Mouse (Mus musculus) neural tube, embryonic 15.5 days (tissue): ENCODE measurements around the gene Sntb2. TPM values are rescaled to one million over a fixed set of nuclear protein-coding genes. Genes with fewer than 3 reads are reported as not detected.
A peak's percentile ranks its signal among the peaks of the same experiment; 100 is the strongest.

Source experiments
- ATAC-seq: fragments of 200-750 bp; cut with Nextera tagmentation; 2 replicates; pipeline ENCODE4 v1.8.0; 2017; ENCODE audit warnings: mild to moderate bottlenecking, moderate TSS enrichment, moderate library complexity; ENCODE audit not compliant: low FRiP score
- H3K27ac ChIP-seq: fragments of 300-500 bp; sonication (generic); replicated peaks from 2 replicates; pipeline ENCODE4 v1.5.1; 2015; ENCODE audit warnings: mild to moderate bottlenecking, inconsistent platforms
- H3K27me3 ChIP-seq: fragments of 300-500 bp; sonication (generic); replicated peaks from 2 replicates; pipeline ENCODE4 v1.6.1; 2015; ENCODE audit warnings: inconsistent platforms
- H3K36me3 ChIP-seq: fragments of 300-500 bp; sonication (generic); 2 replicates; pipeline ENCODE4 v1.6.1; 2015; ENCODE audit warnings: inconsistent platforms
- H3K4me1 ChIP-seq: fragments of 300-500 bp; sonication (generic); 2 replicates; pipeline ENCODE4 v1.6.1; 2015; ENCODE audit warnings: inconsistent platforms
- H3K4me2 ChIP-seq: fragments of 300-500 bp; sonication (generic); 2 replicates; pipeline ENCODE4 v1.6.1; 2015; ENCODE audit warnings: inconsistent platforms, mild to moderate bottlenecking, moderate library complexity
- H3K4me3 ChIP-seq: fragments of 300-500 bp; sonication (generic); replicated peaks from 2 replicates; pipeline ENCODE4 v1.5.1; 2015; ENCODE audit warnings: mild to moderate bottlenecking, inconsistent platforms
- H3K9ac ChIP-seq: fragments of 300-500 bp; sonication (generic); replicated peaks from 2 replicates; pipeline ENCODE4 v1.6.1; 2015; ENCODE audit warnings: mild to moderate bottlenecking, inconsistent platforms
- H3K9me3 ChIP-seq: fragments of 300-500 bp; sonication (generic); replicated peaks from 2 replicates; pipeline ENCODE4 v1.6.1; 2016; ENCODE audit warnings: inconsistent platforms
- WGBS: fragments of 180-500 bp; shearing (Covaris S2); methylation state at CpG from one replicate; pipeline ENCODE4 v1.1.7; 2015; ENCODE audit warnings: mixed read lengths; 5-methylcytosine and 5-hydroxymethylcytosine counted together
- polyA plus RNA-seq: library from polyadenylated mRNA; unstranded; fragments of >200 nt; fragmentation: Nextera tagmentation; extraction: Ambion mirVana; gene quantifications from 2 replicates; pipeline ENCODE4 v1.2.1, GENCODE M21; 2015

Sntb2 gene
- polyA plus RNA-seq, 1 experiment from 2014 or later = 6.6 TPM

GRCm38 (mm10) chr8:106933506-106934143, 1.9 kb upstream of the Sntb2 start:
- WGBS = 91% methylated on average over 4 of the region's 4 CpGs
- Histone ChIP-seq H3K4me2 (no peak overlapping the region), H3K4me1 (peaks cover 34% of the 10 kb centered on the region), H3K27me3 (peaks cover 23% of the 10 kb centered on the region), H3K36me3 (no peaks in the 10 kb centered on the region), H3K9me3 (no peaks in the 10 kb centered on the region), H3K4me3 (no peak overlapping the region), H3K9ac (no peak overlapping the region), H3K27ac (no peak overlapping the region)
- no peak for ATAC-seq

- 79% methylated on average over 16 of the region's 16 CpGs for WGBS
- H3K4me2 ChIP-seq = no peak overlapping the region
- no peaks in the 10 kb centered on the region for H3K36me3 ChIP-seq
- peaks cover 34% of the 10 kb centered on the region for H3K4me1 ChIP-seq
- no peak overlapping the region for H3K27ac ChIP-seq
- peaks cover 23% of the 10 kb centered on the region for H3K27me3 ChIP-seq
- H3K9ac ChIP-seq = no peak overlapping the region
- H3K4me3 ChIP-seq = no peak overlapping the region
- H3K9me3 ChIP-seq = no peaks in the 10 kb centered on the region
- no peak for ATAC-seq
These were observed 1.1 kb upstream of the Sntb2 start for GRCm38 (mm10) chr8:106934226-106934977.

DNA sequence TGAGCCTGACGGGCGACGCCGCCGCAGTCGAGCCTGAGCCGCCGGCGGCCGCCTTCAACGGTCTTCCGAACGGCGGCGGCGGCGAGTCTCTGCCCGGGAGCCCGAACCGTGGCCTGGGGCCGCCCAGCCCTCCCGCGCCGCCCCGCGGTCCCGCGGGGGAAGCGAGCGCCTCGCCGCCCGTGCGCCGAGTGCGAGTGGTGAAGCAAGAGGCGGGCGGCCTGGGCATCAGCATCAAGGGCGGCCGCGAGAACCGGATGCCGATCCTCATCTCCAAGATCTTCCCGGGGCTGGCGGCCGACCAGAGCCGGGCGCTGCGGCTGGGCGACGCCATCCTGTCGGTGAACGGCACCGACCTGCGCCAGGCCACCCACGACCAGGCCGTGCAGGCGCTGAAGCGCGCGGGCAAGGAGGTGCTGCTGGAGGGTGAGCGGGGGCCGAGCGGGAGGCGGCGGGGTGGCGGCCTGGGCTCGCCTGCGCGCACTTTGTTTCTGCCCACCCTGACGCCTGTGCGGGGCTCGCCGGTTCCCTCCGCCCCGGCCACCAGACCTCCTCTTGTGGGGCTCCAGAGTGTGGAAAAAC, 438 bp downstream of the Sntb2 start:
- ATAC-seq = peak; percentile 68
- Histone ChIP-seq H3K9ac (peak overlapping the region; percentile 64), H3K27ac (peak overlapping the region; percentile 91), H3K4me2 (peak overlapping the region; percentile 87), H3K9me3 (no peaks in the 10 kb centered on the region), H3K36me3 (no peaks in the 10 kb centered on the region), H3K4me1 (peaks cover 34% of the 10 kb centered on the region), H3K27me3 (peaks cover 23% of the 10 kb centered on the region), H3K4me3 (peak overlapping the region; percentile 83)
- WGBS = under 1% methylated on average over 62 of the region's 76 CpGs

GRCm38 (mm10) chr8:106936478-106937051, 1.0 kb downstream of the Sntb2 start:
- WGBS = under 1% methylated on average over 26 of the region's 26 CpGs
- peak overlapping the region; percentile 87 for H3K4me2 ChIP-seq
- H3K4me1 ChIP-seq = peaks cover 31% of the 10 kb centered on the region
- H3K27ac ChIP-seq = peak overlapping the region; percentile 91
- H3K27me3 ChIP-seq = peaks cover 19% of the 10 kb centered on the region
- H3K4me3 ChIP-seq = peak overlapping the region; percentile 83
- peak; percentile 55 for ATAC-seq
- H3K9me3 ChIP-seq = no peaks in the 10 kb centered on the region
- no peaks in the 10 kb centered on the region for H3K36me3 ChIP-seq
- H3K9ac ChIP-seq = peak overlapping the region; percentile 64

GRCm38 (mm10) chr8:106937081-106937800, 1.7 kb downstream of the Sntb2 start:
- Histone ChIP-seq H3K9ac (peak overlapping the region; percentile 64), H3K9me3 (no peaks in the 10 kb centered on the region), H3K4me2 (peak overlapping the region; percentile 87), H3K27ac (peak overlapping the region; percentile 91), H3K27me3 (peaks cover 15% of the 10 kb centered on the region), H3K4me1 (peaks cover 30% of the 10 kb centered on the region), H3K4me3 (peak overlapping the region; percentile 83), H3K36me3 (no peaks in the 10 kb centered on the region)
- WGBS = 23% methylated on average over 14 of the region's 14 CpGs
- ATAC-seq = no peak

- H3K4me3 ChIP-seq = no peak overlapping the region
- H3K4me1 ChIP-seq = peaks cover 16% of the 10 kb centered on the region
- H3K4me2 ChIP-seq = no peak overlapping the region
- 78% methylated on average over 3 of the region's 3 CpGs for WGBS
- no peak for ATAC-seq
- H3K9ac ChIP-seq = no peak overlapping the region
- H3K36me3 ChIP-seq = no peaks in the 10 kb centered on the region
- peaks cover 3% of the 10 kb centered on the region; the same call in 1 of the 2 replicates for H3K27me3 ChIP-seq
- H3K27ac ChIP-seq = no peak overlapping the region
- H3K9me3 ChIP-seq = no peaks in the 10 kb centered on the region
These were observed 6.3 kb downstream of the Sntb2 start for GRCm38 (mm10) chr8:106941806-106942205.

GRCm38 (mm10) chr8:106943874-106944418, 8.4 kb downstream of the Sntb2 start:
- WGBS = 88% methylated on average over 3 of the region's 3 CpGs
- H3K9ac ChIP-seq = no peak overlapping the region
- H3K36me3 ChIP-seq = no peaks in the 10 kb centered on the region
- no peak overlapping the region for H3K4me3 ChIP-seq
- no peak overlapping the region for H3K27ac ChIP-seq
- no peaks in the 10 kb centered on the region; the same call in 1 of the 2 replicates for H3K27me3 ChIP-seq
- H3K9me3 ChIP-seq = no peaks in the 10 kb centered on the region
- no peak overlapping the region for H3K4me2 ChIP-seq
- ATAC-seq = no peak
- H3K4me1 ChIP-seq = no peaks in the 10 kb centered on the region

GRCm38 (mm10) chr8:106944756-106945155, 9.2 kb downstream of the Sntb2 start:
- no peaks in the 10 kb centered on the region for H3K9me3 ChIP-seq
- no peaks in the 10 kb centered on the region; the same call in 1 of the 2 replicates for H3K27me3 ChIP-seq
- ATAC-seq = no peak
- no peak overlapping the region for H3K4me2 ChIP-seq
- H3K27ac ChIP-seq = no peak overlapping the region
- H3K9ac ChIP-seq = no peak overlapping the region
- WGBS = 80% methylated on average over 3 of the region's 3 CpGs
- H3K36me3 ChIP-seq = no peaks in the 10 kb centered on the region
- H3K4me3 ChIP-seq = no peak overlapping the region
- H3K4me1 ChIP-seq = no peaks in the 10 kb centered on the region

DNA sequence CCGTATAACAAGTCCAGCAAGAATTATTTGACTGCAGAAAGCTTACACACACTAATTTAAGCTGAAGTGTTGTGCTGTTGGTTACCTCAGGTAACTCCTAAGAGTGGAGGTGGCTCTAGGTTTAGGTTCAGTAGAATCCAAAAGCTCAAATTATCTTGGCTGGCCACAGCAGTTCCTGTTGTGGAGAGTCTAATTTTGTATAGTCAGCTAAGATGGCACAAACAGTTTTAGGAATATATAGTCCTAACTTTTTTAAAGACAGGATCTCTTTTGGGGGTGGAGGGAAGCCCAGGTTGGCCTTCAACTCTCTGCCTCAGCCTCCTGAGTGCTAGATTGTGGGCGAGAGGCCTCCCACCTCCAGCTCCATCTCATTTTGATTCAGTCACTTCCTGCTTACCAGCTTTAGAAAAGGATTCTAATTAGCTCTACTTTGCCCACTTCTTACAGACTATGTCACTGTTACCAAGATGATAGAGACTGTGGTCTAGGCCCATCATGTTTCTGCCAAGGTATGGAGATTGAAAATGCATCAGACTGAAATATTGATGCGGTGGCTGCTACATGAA, 13.2 kb downstream of the Sntb2 start:
- H3K36me3 ChIP-seq = no peaks in the 10 kb centered on the region
- ATAC-seq = no peak
- H3K4me3 ChIP-seq = no peak overlapping the region
- H3K27me3 ChIP-seq = no peaks in the 10 kb centered on the region
- H3K9ac ChIP-seq = no peak overlapping the region
- no peak overlapping the region for H3K4me2 ChIP-seq
- no peaks in the 10 kb centered on the region for H3K4me1 ChIP-seq
- H3K27ac ChIP-seq = no peak overlapping the region
- 85% methylated on average over 3 of the region's 3 CpGs for WGBS
- no peaks in the 10 kb centered on the region for H3K9me3 ChIP-seq

GRCm38 (mm10) chr8:106951707-106952106, 16.2 kb downstream of the Sntb2 start:
- H3K9ac ChIP-seq = no peak overlapping the region
- WGBS = 59% methylated on average over 4 of the region's 4 CpGs
- no peaks in the 10 kb centered on the region for H3K27me3 ChIP-seq
- no peaks in the 10 kb centered on the region for H3K4me1 ChIP-seq
- no peak overlapping the region for H3K4me3 ChIP-seq
- H3K9me3 ChIP-seq = no peaks in the 10 kb centered on the region
- H3K4me2 ChIP-seq = no peak overlapping the region
- no peak overlapping the region for H3K27ac ChIP-seq
- no peaks in the 10 kb centered on the region for H3K36me3 ChIP-seq
- ATAC-seq = no peak

- no peak for ATAC-seq
- 91% methylated on average over 4 of the region's 4 CpGs for WGBS
- H3K4me3 ChIP-seq = no peak overlapping the region
- H3K9me3 ChIP-seq = no peaks in the 10 kb centered on the region
- no peak overlapping the region for H3K9ac ChIP-seq
- no peak overlapping the region for H3K27ac ChIP-seq
- H3K27me3 ChIP-seq = no peaks in the 10 kb centered on the region
- H3K4me2 ChIP-seq = no peak overlapping the region
- no peaks in the 10 kb centered on the region for H3K4me1 ChIP-seq
- no peaks in the 10 kb centered on the region for H3K36me3 ChIP-seq
These were observed 18.0 kb downstream of the Sntb2 start for GRCm38 (mm10) chr8:106953571-106953970.
